Mouse (Mus musculus) ES-E14 (cell line): ENCODE measurements around the gene Ak6.

ENCODE experiments used
- HCFC1 ChIP-seq: IDR thresholded peaks from 2 replicates; pipeline ENCODE4 v1.6.1; 2012; ENCODE audit warnings: low read length, inconsistent platforms, borderline replicate concordance; ENCODE audit not compliant: insufficient read depth
- ZNF384 ChIP-seq: IDR thresholded peaks from 2 replicates; pipeline ENCODE4 v1.6.1; 2012; ENCODE audit warnings: low read depth, low read length, inconsistent platforms

GRCm38 (mm10) chr13:100603738-100604095 lies 47.1 kb upstream of the Ak6 start:
- TF ChIP-seq ZNF384 (no peak), HCFC1 (no peak)
